Mouse (Mus musculus): Measurements from ENCODE around the gene Ndufs7.
A peak's percentile ranks its signal among the peaks of the same experiment; 100 is the strongest.

DNA sequence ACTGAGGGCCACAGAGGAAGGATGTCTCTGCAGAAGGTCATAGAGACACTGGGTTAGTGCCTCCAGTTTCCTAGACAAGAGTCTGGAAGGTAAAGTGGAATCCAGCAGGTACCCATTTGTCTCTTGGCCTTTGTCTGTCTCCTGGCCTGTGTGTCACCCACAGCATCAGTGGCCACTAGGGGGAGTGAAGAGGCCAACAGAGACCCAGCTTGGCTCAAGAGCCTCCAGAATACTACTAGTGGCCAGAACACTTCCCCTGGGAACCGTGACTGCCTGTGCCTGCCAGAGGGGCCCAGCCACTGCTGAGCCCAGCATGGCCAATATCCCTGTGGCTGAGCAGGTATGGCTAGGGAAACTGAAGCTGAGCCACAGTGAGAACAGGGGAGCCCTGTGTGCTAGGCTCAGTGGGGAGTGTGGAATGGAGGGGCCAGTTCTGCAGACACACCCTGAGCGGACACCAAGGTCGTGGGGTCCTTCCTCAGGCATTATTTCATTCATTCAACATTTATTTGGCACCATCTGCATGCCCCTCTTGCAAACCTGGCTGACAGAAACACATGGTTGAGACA lies 49.4 kb upstream of the Ndufs7 start:
- TF ChIP-seq POLR2A (IDR thresholded peaks at IDR 0.05; ENCODE audit: control insufficient read depth, extremely low read depth, insufficient read depth, low read length, poor library complexity) (no peak), CTCF (IDR thresholded peaks at IDR 0.05; ENCODE audit: borderline replicate concordance, control insufficient read depth, extremely low read depth, insufficient read depth, low read length, poor library complexity) (peak; percentile 80; the same call in 1 of the 2 replicates)

All from thymus, adult 2 months (tissue).